Mouse (Mus musculus) bone marrow macrophage, adult 2 months (primary cell): ENCODE measurements around the gene Tyms.

Experiments
- CTCF ChIP-seq: IDR thresholded peaks from 2 replicates; pipeline ENCODE4 v1.5.1; 2012; ENCODE audit warnings: low read depth, mild to moderate bottlenecking, low read length, moderate library complexity
- POLR2A ChIP-seq: IDR thresholded peaks from 2 replicates; pipeline ENCODE4 v1.6.1; 2012; ENCODE audit warnings: mild to moderate bottlenecking, low read depth, low read length, borderline replicate concordance

DNA sequence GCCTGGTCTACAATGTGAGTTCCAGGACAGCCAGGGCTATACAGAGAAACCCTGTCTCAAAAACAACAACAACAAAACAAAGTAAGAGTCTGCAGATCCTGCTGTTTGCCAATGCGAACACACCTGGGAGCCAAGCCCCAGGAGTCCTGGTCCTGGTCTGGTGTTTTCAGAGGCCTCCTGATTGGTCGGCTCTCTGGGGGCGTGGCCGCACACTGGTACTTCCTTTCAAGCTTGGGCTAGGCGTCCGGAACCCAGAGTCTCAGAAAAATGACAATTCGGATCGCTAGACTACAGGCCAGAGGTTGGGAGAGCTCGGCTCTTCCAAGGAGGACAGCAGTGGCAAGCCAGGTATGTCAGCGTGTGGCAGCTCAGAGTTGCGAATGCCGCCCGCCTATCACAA, 19.3 kb upstream of the Tyms start:
- TF ChIP-seq CTCF (no peak), POLR2A (no peak)
